Mouse (Mus musculus): ENCODE measurements around the gene Fgf8.

DNA sequence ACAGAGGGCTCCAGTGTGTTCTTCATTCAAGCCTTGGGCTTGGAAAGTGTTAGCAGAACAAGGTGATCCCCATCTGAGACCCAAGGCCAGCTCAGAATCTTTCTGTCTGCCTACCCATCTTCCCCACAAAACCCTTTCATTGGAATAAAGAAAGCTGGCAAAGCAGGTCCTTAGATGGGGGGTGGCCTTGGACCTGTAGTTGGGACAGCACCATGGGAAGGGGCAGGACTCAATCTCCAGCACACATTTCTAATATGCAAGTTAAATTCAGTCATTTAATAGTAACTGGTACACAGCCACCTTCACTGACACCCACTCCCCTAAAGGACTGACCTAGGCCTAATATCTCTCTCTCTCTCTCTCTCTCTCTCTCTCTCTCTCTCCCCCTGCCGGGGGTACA, 6.5 kb downstream of the Fgf8 start:
- TF ChIP-seq ZNF384 (IDR thresholded peaks at IDR 0.05; ENCODE audit: low read depth, low read length): no peak
- no peak for TF ChIP-seq ZC3H11A (IDR thresholded peaks at IDR 0.05; ENCODE audit: borderline replicate concordance, low read depth, low read length)

All from ES-E14 (cell line).